Comparison of ENCODE assay signal across 16 mouse cellular contexts in the genomic region with DNA sequence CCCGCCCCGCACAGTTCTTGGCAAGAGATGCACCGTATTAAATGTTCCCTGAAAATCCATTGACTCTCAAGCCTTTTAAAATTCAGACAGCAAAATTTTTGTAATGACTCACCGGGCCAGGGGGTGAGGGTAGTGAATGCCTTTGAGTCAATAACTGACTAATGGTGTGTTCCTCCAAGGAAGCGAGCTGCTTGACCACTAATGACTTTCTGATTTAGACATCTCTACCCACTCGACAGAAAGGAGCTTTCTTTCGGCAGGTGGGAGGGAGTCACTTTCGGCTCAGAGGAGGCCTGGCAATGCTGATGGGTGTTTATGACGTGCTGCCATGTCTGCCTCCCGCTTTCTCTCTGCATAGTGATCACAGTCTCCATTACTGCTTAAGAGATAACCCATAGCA.
A peak's percentile ranks its signal among the peaks of the same experiment; 100 is the strongest.
DNase-seq lines count a peak whose midpoint lies in the region; ATAC-seq and TF ChIP-seq lines count a peak whose summit lies in the region.
"Had no signal": no experiment of that assay in that cellular context is flagged by ENCODE, and none has a peak within 500 bp of the region (broad histone marks: within the 10 kb centered on the region; RNA-seq: fewer than 3 reads in every experiment).

No protein-coding gene starts in this region.

- no peak overlapping the region for H3K9ac ChIP-seq in hindbrain, embryonic 14.5 days
- H3K9ac ChIP-seq: liver, embryonic 14.5 days; midbrain, embryonic 12.5 days; neural tube, embryonic 13.5 days had no signal

- no peaks in the 10 kb centered on the region for H3K27me3 ChIP-seq in hindbrain, embryonic 10.5 days (ENCODE audit: insufficient read depth, poor library complexity, severe bottlenecking)
- H3K27me3 ChIP-seq in hindbrain, embryonic 14.5 days (ENCODE audit: control insufficient read depth, insufficient read depth, low read length), result no peaks in the 10 kb centered on the region
- H3K27me3 ChIP-seq: midbrain, embryonic 12.5 days; neural tube, embryonic 13.5 days had no signal

- H3K36me3 ChIP-seq in hindbrain, embryonic 10.5 days, result no peaks in the 10 kb centered on the region
- no peaks in the 10 kb centered on the region for H3K36me3 ChIP-seq in hindbrain, embryonic 14.5 days (replicated peaks; ENCODE audit: control insufficient read depth, insufficient read depth)
- H3K36me3 ChIP-seq: midbrain, embryonic 12.5 days; neural tube, embryonic 13.5 days had no signal

- 75% methylated on average over 10 of the region's 10 CpGs for WGBS in hindbrain, embryonic 10.5 days
- WGBS in hindbrain, embryonic 14.5 days, result 31% methylated on average over 10 of the region's 10 CpGs

- TF ChIP-seq CTCF in embryonic fibroblast, embryonic 13.5 days (IDR thresholded peaks at IDR 0.05; ENCODE audit: borderline replicate concordance, insufficient read depth, low read length), result no peak

- no peak for ATAC-seq in hindbrain, embryonic 14.5 days (ENCODE audit: low FRiP score)
- ATAC-seq: intestine, postnatal 0 days had no signal

- intact Hi-C loops in heart, postnatal 10 days (cut with DNase I), result no loop called here

- H3K4me1 ChIP-seq in hindbrain, embryonic 10.5 days (replicated peaks), result peaks cover 18% of the 10 kb centered on the region
- H3K4me1 ChIP-seq in hindbrain, embryonic 14.5 days (replicated peaks; ENCODE audit: control insufficient read depth, insufficient read depth, low read length), result peaks cover 7% of the 10 kb centered on the region
- peaks cover 23% of the 10 kb centered on the region for H3K4me1 ChIP-seq in embryonic fibroblast, embryonic 13.5 days (ENCODE audit: control insufficient read depth, insufficient read depth, low read length)

- DNase-seq in hindbrain, embryonic 10.5 days (ENCODE audit: low spot score), result no peak
- no peak for DNase-seq in hindbrain, embryonic 14.5 days (ENCODE audit: low spot score)
- peak; percentile 67 for DNase-seq in 3134 (ENCODE audit: extremely low read depth, insufficient read length, low spot score)
- peak; percentile 47 for DNase-seq in 416B (ENCODE audit: low read depth)
- no peak for DNase-seq in kidney, postnatal 25 days
- no peak for DNase-seq in heart, postnatal 10 days
- DNase-seq: cerebellum, adult 2 months; heart, adult 2 months; heart, postnatal 14 days; kidney, postnatal 36 days; lung, postnatal 10 days had no signal

- H3K9me3 ChIP-seq in hindbrain, embryonic 10.5 days, result no peaks in the 10 kb centered on the region
- H3K9me3 ChIP-seq in hindbrain, embryonic 14.5 days (ENCODE audit: control insufficient read depth, low read length), result no peaks in the 10 kb centered on the region
- H3K9me3 ChIP-seq: midbrain, embryonic 12.5 days; neural tube, embryonic 13.5 days had no signal

- no peak for TF ChIP-seq POLR2A in embryonic fibroblast, embryonic 13.5 days (IDR thresholded peaks at IDR 0.05; ENCODE audit: low read depth, low read length)

- H3K4me3 ChIP-seq in hindbrain, embryonic 10.5 days, result no peak overlapping the region
- no peak overlapping the region for H3K4me3 ChIP-seq in hindbrain, embryonic 14.5 days (replicated peaks; ENCODE audit: low read length)
- H3K4me3 ChIP-seq in embryonic fibroblast, embryonic 13.5 days (ENCODE audit: insufficient read depth, low read length), result no peak overlapping the region
- H3K4me3 ChIP-seq: heart, adult 2 months; midbrain, embryonic 12.5 days; neural tube, embryonic 13.5 days had no signal

- H3K4me2 ChIP-seq in hindbrain, embryonic 14.5 days (replicated peaks), result no peak overlapping the region
- H3K4me2 ChIP-seq: midbrain, embryonic 12.5 days; neural tube, embryonic 13.5 days had no signal

- peak overlapping the region; percentile 30; the same call in 1 of the 2 replicates for H3K27ac ChIP-seq in hindbrain, embryonic 10.5 days
- no peak overlapping the region for H3K27ac ChIP-seq in hindbrain, embryonic 14.5 days
- H3K27ac ChIP-seq in embryonic fibroblast, embryonic 13.5 days (ENCODE audit: insufficient read depth, low read length), result peak overlapping the region; percentile 77
- H3K27ac ChIP-seq: heart, adult 2 months; liver, embryonic 14.5 days; midbrain, embryonic 12.5 days; neural tube, embryonic 13.5 days had no signal

Comparison
In these comparisons a context has a peak if more than half of its experiments do, and no peak if none do; other contexts are left out.
1. DNase-seq: peak in 3134 (single experiment) and 416B (single experiment); none in hindbrain, embryonic 10.5 days (single experiment), hindbrain, embryonic 14.5 days (single experiment), kidney, postnatal 25 days (0 of 2) and heart, postnatal 10 days (0 of 2).